Mouse (Mus musculus) neural tube, embryonic 13.5 days (tissue): ENCODE results near the gene Synrg. TPM values are rescaled to one million over a fixed set of nuclear protein-coding genes. Genes with fewer than 3 reads are reported as not detected.

Source experiments
- ATAC-seq: fragments of 200-750 bp; cut with Nextera tagmentation; 2 replicates; pipeline ENCODE4 v1.8.0; 2017; ENCODE audit warnings: low read depth, mild to moderate bottlenecking, moderate TSS enrichment, moderate library complexity
- H3K27ac ChIP-seq: fragments of 300-500 bp; sonication (generic); replicated peaks from 2 replicates; pipeline ENCODE4 v1.5.1; 2015; ENCODE audit warnings: moderate library complexity, mild to moderate bottlenecking, inconsistent platforms
- H3K27me3 ChIP-seq: fragments of 300-500 bp; sonication (generic); 2 replicates; pipeline ENCODE4 v1.6.1; 2015; ENCODE audit warnings: mild to moderate bottlenecking, inconsistent platforms
- H3K36me3 ChIP-seq: fragments of 300-500 bp; sonication (generic); 2 replicates; pipeline ENCODE4 v1.6.1; 2015; ENCODE audit warnings: mild to moderate bottlenecking, inconsistent platforms
- H3K4me1 ChIP-seq: fragments of 300-500 bp; sonication (generic); replicated peaks from 2 replicates; pipeline ENCODE4 v1.6.1; 2015; ENCODE audit warnings: inconsistent platforms
- H3K4me2 ChIP-seq: fragments of 300-500 bp; sonication (generic); 2 replicates; pipeline ENCODE4 v1.6.1; 2015; ENCODE audit warnings: inconsistent platforms, mild to moderate bottlenecking, moderate library complexity
- H3K4me3 ChIP-seq: fragments of 300-500 bp; sonication (generic); 2 replicates; pipeline ENCODE4 v1.5.1; 2015; ENCODE audit warnings: mild to moderate bottlenecking, inconsistent platforms
- H3K9ac ChIP-seq: fragments of 300-500 bp; sonication (generic); 2 replicates; pipeline ENCODE4 v1.6.1; 2015; ENCODE audit warnings: moderate library complexity, mild to moderate bottlenecking, inconsistent platforms
- H3K9me3 ChIP-seq: fragments of 300-500 bp; sonication (generic); 2 replicates; pipeline ENCODE4 v1.6.1; 2016; ENCODE audit warnings: inconsistent platforms
- WGBS: fragments of 180-500 bp; shearing (Covaris S2); methylation state at CpG from one replicate; pipeline ENCODE4 v1.1.7; 2015; 5-methylcytosine and 5-hydroxymethylcytosine counted together
- polyA plus RNA-seq: library from polyadenylated mRNA; unstranded; fragments of >200 nt; fragmentation: Nextera tagmentation; extraction: Ambion mirVana; gene quantifications from 2 replicates; pipeline ENCODE4 v1.2.1, GENCODE M21; 2015

Synrg gene
- 23.2 and 25.4 TPM in 2 replicates for polyA plus RNA-seq

DNA sequence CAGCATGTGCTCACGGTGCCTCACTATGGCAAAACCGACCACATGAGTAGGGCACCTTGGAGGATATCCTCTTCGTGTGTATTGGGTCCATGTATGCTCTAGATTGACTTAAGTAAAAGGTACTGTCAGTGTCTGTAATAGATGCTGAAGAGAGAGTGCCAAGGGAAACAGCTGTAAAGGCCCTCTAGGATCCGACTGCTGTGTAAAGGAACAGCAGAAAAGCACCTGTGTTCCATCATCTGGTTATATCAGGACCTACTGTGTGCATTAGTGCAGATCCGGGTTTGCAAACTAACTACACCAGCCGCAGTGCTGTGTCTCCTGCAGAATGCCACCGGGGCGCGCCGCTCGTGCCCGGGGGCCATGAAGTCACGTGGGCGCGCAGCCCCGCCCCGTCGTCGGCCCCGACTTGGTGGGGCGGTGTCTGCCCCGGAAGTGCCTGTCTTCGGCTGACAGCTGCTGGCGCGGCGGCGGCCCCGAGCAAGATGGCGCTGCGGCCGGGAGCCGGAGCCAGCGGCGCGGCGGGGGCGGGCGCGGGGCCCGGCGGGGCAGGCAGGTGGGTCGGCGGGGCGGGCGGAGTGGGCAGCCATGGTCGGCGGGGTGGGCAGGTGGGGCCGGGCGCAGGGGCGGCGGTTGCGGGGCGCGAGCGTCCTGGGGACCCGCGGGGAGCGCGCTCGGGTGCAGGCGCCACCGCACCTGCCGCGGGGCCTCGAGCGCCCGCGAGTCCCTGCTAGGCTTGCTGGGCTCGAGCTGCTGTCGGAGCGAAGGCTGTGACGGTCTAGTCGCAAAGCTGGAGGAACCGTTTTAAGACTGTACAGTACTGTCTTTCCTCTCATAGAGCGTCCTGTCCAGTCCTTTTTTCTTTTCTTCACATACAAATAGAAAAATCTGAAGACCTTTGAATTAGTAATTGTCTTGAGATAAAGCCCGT lies at the start of gene Synrg:
TSS of gene Synrg (plus strand) at position 438 of the 931 bp plus-strand sequence.
- H3K36me3 ChIP-seq: peaks cover 45% of the 10 kb centered on the region
- peak within 1 kb of the TSS; percentile 96 for H3K27ac ChIP-seq
- peak within 1 kb of the TSS; percentile 84 for H3K9ac ChIP-seq
- peak within 1 kb of the TSS; percentile 64 for H3K4me2 ChIP-seq
- peak; percentile 97 for ATAC-seq
- peak within 1 kb of the TSS; percentile 72 for H3K4me3 ChIP-seq
- peaks cover 29% of the 10 kb centered on the region for H3K4me1 ChIP-seq
- WGBS: 2% methylated on average over 75 of the region's 76 CpGs
- H3K27me3 ChIP-seq: no peaks in the 10 kb centered on the region
- H3K9me3 ChIP-seq: no peaks in the 10 kb centered on the region

DNA sequence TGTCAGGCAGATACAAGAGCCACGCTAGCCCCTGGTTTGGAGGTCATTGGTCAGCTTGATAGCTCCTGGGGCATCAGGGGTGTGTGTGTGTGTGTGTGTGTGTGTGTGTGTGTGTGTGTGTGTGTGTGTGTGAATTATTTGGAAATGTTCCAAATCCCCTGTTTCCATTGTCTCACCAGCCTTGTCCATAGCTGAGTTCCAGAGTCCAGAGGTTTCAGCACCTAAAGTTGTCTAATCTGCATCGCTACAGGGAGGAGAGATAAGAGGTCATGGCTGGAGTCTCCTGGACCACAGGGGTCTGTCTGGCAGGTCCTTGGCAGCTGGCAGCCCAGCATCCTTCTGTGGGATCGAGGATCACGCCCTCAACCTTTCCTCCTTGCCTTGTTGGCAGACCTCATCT lies 49.7 kb upstream of the Synrg start:
- Histone ChIP-seq H3K36me3 (no peaks in the 10 kb centered on the region), H3K4me3 (no peak overlapping the region), H3K4me1 (no peaks in the 10 kb centered on the region), H3K9ac (no peak overlapping the region), H3K27ac (no peak overlapping the region), H3K27me3 (no peaks in the 10 kb centered on the region), H3K4me2 (no peak overlapping the region), H3K9me3 (no peaks in the 10 kb centered on the region)
- WGBS: 77% methylated on average over 4 of the region's 4 CpGs
- no peak for ATAC-seq

DNA sequence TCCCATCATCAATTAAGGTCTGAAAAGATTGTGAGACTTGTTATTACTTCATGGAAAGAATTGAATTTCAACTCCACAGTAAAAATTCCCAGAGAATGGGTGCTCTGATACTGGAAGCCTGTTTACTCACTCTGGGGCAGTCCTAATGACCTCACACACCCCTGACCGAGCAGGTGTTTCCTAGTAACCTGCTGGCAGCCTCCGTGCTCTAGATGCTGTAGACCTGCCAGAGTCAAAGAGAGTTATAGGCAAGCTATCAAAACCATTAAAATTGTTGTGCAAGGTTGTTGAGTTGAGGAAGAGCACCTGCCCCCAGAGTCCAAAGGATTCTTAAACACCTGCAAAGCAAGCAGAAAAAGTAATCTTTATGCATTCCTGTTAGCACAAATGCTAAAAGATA lies 41.6 kb upstream of the Synrg start:
- H3K36me3 ChIP-seq: no peaks in the 10 kb centered on the region
- no peak overlapping the region for H3K27ac ChIP-seq
- no peak overlapping the region for H3K9ac ChIP-seq
- H3K4me2 ChIP-seq: no peak overlapping the region
- ATAC-seq: no peak
- WGBS: 68% methylated on average over 2 of the region's 2 CpGs
- H3K4me1 ChIP-seq: no peaks in the 10 kb centered on the region
- H3K4me3 ChIP-seq: no peak overlapping the region
- H3K27me3 ChIP-seq: no peaks in the 10 kb centered on the region
- no peaks in the 10 kb centered on the region for H3K9me3 ChIP-seq

DNA sequence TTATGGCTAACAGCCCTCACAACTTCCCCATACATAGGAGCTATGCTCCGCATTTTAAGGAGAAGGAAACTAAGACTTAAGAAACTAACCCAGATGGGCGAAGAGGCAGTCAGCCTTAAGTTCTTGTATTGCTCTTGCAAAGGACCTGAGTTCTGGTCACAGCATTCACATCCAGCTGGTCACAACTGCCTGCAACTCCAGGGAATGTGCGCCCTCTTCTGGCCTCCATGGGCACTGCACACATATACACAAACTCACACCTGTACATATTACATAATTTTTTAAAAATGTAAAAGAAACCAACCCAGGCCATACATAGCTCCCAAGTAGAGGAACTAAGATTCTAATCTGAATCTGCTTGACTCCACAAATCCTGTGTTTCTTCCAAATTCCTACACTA lies 37.1 kb upstream of the Synrg start:
- Histone ChIP-seq H3K9ac (no peak overlapping the region), H3K27me3 (no peaks in the 10 kb centered on the region), H3K9me3 (no peaks in the 10 kb centered on the region), H3K36me3 (no peaks in the 10 kb centered on the region), H3K27ac (no peak overlapping the region), H3K4me2 (no peak overlapping the region), H3K4me1 (no peaks in the 10 kb centered on the region), H3K4me3 (no peak overlapping the region)
- ATAC-seq: no peak
- 58% methylated on average over 3 of the region's 3 CpGs for WGBS

DNA sequence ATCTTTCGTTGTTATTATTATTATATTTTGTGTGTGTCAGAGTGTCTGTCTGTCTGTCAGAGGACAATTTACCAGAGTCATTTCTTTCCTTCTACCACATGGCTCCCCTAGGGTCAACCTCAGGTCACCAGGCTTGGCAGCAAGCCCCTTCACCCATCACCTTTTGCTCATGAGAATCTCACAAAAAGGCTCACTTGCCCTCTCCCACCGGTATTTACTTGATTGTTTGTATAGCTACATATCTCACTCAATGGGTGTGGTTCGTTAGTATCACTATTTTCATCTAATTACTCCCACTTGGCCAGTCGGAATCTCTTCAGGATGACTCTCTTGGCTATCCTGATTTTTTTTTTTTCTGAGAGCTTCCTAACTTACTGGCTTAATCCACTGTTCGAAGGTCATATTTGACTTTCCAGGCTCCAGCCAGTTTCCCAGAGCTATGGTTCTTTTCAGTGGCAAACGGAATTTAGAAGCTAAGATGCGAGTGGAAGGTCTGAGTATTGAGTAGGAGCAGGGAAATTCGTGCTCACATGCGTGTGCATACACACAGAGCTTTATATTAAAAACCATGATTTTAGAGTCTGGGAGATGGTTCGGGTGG lies 31.6 kb upstream of the Synrg start:
- 87% methylated on average over 10 of the region's 10 CpGs for WGBS
- Histone ChIP-seq H3K4me2 (no peak overlapping the region), H3K9me3 (no peaks in the 10 kb centered on the region), H3K27ac (no peak overlapping the region), H3K4me3 (no peak overlapping the region), H3K4me1 (no peaks in the 10 kb centered on the region), H3K36me3 (no peaks in the 10 kb centered on the region), H3K9ac (no peak overlapping the region), H3K27me3 (no peaks in the 10 kb centered on the region)
- no peak for ATAC-seq

DNA sequence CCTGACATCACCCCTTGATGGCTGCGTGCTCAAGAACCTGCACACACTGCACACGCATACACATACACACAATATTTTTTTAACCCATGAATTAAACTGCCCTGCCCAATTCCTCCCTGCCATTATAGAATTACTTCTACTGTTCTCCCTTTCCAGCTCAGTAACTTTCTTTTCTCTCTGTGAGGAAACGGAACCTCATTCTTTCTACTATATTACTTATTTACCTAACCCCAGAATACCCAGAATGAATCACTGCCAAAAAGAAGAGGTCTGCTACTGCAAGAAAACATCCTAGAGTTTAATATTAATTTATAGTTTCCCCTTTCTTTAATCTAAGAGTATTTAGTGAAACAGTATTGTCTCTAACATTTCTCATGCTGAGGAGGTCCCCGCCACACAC lies 30.9 kb upstream of the Synrg start:
- Histone ChIP-seq H3K36me3 (no peaks in the 10 kb centered on the region), H3K27ac (no peak overlapping the region), H3K9ac (no peak overlapping the region), H3K4me2 (no peak overlapping the region), H3K4me3 (no peak overlapping the region), H3K27me3 (no peaks in the 10 kb centered on the region), H3K9me3 (no peaks in the 10 kb centered on the region), H3K4me1 (no peaks in the 10 kb centered on the region)
- no peak for ATAC-seq
- WGBS: 88% methylated on average over 4 of the region's 4 CpGs

DNA sequence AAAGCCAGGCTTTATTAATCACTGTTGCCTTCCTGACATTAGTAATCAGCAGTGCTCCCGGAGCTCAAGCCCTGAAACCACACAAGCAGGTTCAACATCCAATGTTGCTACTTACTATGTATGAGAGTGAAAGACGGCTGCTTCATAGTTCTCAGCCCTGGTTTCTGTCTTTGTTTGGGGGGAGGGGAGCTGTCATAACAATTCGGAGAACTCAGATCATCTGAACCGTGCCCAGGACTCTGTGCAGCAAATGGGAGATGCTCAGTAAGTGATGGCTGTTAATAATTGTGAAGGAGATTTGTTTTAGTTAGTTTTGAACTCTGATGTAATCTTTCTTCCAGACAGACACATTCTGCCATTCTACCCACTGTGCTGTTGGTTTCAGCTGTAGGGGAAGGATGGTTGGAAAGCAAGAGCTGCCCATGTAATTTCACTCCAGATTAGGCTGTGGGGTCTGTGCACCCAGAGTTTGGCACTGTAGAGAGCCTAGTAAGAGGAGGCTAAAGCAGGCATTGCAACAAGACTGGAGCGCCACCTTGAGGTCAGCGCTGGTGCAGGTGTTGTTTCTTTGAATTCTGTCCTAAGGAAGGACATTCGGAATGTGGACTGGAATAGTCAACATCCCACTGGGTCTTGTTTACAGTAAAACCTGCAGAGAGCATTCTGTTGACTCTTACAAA lies 28.1 kb upstream of the Synrg start:
- H3K27me3 ChIP-seq: peaks cover 7% of the 10 kb centered on the region
- no peak overlapping the region for H3K27ac ChIP-seq
- 0 out of 2 replicates have a peak, but pooled peaks have one; percentile 36 for ATAC-seq
- no peaks in the 10 kb centered on the region for H3K36me3 ChIP-seq
- no peaks in the 10 kb centered on the region for H3K4me1 ChIP-seq
- no peak overlapping the region for H3K9ac ChIP-seq
- WGBS: 28% methylated on average over 7 of the region's 7 CpGs
- H3K9me3 ChIP-seq: no peaks in the 10 kb centered on the region
- H3K4me3 ChIP-seq: no peak overlapping the region
- no peak overlapping the region for H3K4me2 ChIP-seq

DNA sequence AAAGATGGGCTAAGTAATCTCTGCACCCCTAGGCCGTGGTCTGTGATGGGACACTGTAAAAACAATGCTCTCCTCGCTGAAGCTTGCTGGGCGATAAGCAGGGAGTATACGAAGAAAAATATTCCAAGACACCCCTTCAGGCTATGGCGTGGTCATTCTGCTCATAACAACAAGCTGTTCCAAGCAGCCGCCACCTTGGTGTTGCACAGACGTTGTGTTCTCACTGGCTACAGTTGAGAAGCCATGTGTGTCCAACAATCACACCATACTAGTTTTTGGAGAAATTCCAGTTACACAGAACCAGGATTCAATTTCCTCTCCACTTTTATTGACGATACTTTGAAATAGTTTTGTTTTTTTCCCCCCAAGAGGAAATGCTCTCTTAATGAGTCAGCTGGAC lies 25.7 kb upstream of the Synrg start:
- H3K4me3 ChIP-seq: no peak overlapping the region
- no peak for ATAC-seq
- no peak overlapping the region for H3K9ac ChIP-seq
- H3K27me3 ChIP-seq: peaks cover 7% of the 10 kb centered on the region
- 0 out of 2 replicates have a peak, but pooled peaks cover under 1% of the 10 kb centered on the region for H3K36me3 ChIP-seq
- H3K4me2 ChIP-seq: no peak overlapping the region
- H3K27ac ChIP-seq: no peak overlapping the region
- no peaks in the 10 kb centered on the region for H3K9me3 ChIP-seq
- H3K4me1 ChIP-seq: peaks cover 16% of the 10 kb centered on the region
- WGBS: 86% methylated on average over 8 of the region's 8 CpGs

DNA sequence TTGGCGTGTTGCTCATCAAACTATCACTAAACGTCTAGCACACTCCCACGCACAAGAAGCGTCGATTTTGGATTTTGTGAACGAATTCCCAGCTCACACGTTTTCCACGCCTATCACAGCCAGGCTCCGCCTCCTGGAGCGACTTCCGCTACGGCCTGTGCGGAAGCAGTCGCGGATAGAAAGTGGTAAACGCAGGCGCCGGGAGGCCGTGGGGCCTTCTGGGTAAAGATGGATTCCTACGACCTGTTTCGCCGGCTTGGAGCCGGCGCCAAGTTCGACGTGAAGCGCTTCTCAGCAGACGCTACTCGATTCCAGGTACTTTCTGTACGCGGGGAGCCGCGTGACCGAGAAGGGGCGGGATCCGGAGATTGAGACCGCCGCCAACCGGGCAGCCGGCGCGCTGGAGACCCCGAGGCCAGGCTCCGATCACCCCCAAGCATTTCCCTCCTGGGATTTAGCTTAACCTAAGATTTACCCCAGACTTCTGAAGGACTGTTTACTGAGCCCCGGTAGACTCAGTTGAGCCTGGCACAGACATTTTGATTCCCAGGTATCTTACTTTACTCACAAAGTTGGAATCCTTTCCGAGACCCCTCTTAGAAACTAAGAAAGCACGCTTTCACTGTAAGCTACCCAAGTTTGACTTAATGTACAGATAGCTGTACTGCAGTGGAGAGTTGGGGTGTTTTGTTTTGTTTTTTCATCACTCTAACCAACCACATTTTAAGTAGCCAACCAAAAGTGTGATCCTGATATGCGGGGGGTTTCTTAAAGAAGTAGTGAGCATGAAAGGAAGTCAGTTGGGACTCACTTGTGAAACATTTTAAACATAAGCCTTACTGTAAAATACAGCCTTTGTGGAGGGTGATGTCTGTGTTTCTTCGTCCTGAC lies 22.0 kb upstream of the Synrg start, which contains the start of gene Ddx52:
TSS of gene Ddx52 (plus strand) at position 113 of the 891 bp plus-strand sequence.
- peak within 1 kb of the TSS; percentile 65 for H3K27ac ChIP-seq
- H3K9ac ChIP-seq: peak within 1 kb of the TSS; percentile 85
- peak within 1 kb of the TSS; percentile 81 for H3K4me3 ChIP-seq
- 2% methylated on average over 49 of the region's 49 CpGs for WGBS
- peak; percentile 96 for ATAC-seq
- H3K4me2 ChIP-seq: peak within 1 kb of the TSS; percentile 80
- H3K36me3 ChIP-seq: peaks cover 37% of the 10 kb centered on the region
- H3K27me3 ChIP-seq: peaks cover 7% of the 10 kb centered on the region
- no peaks in the 10 kb centered on the region for H3K9me3 ChIP-seq
- H3K4me1 ChIP-seq: peaks cover 16% of the 10 kb centered on the region

DNA sequence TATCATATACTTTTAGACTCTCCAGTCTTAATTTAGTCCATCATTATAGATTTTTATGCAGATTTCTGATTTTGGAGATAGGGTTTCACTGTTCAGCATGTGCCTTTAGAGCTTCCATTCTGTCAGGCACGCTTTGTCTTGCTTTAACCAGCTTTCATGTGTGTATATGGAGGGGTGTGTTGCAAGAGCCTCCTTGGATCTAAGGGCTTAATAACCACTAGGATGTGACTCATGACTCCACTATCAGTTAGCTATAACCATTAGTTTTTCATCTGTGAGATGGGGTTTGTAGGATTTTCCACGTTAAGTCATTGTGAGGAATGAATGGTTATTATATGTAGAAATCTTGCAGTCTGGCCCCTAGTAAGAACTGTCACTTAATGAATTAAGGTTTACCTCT lies 7.4 kb upstream of the Synrg start:
- WGBS: 92% methylated on average over 2 of the region's 2 CpGs
- H3K9me3 ChIP-seq: no peaks in the 10 kb centered on the region
- H3K36me3 ChIP-seq: peaks cover 96% of the 10 kb centered on the region
- ATAC-seq: no peak
- H3K27ac ChIP-seq: no peak overlapping the region
- H3K4me2 ChIP-seq: no peak overlapping the region
- no peak overlapping the region for H3K9ac ChIP-seq
- no peaks in the 10 kb centered on the region for H3K4me1 ChIP-seq
- no peaks in the 10 kb centered on the region for H3K27me3 ChIP-seq
- H3K4me3 ChIP-seq: no peak overlapping the region

DNA sequence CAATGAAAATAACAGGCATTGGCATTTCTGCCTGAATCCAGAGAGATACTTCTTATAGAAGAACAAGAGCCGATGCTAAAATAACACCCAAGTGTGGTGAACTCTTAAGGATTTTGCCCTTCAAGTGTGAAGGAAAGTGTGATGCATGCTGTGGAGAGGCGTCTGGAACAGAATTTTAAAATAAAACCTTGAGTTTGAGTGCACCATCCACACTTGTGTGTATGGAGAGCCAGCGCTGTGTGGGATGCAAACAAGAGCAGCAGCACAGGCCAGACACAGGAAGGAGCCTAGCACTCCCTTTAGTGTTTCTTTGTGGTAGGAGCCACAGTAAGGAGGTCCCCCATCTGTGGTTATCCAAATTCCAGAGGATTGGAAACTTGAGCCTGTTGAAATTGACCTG lies 2.2 kb upstream of the Synrg start:
- no peak overlapping the region for H3K27ac ChIP-seq
- H3K9me3 ChIP-seq: no peaks in the 10 kb centered on the region
- H3K4me3 ChIP-seq: no peak overlapping the region
- H3K4me1 ChIP-seq: peaks cover 22% of the 10 kb centered on the region
- H3K36me3 ChIP-seq: peaks cover 56% of the 10 kb centered on the region
- no peaks in the 10 kb centered on the region for H3K27me3 ChIP-seq
- no peak overlapping the region for H3K9ac ChIP-seq
- WGBS: 93% methylated on average over 3 of the region's 3 CpGs
- H3K4me2 ChIP-seq: no peak overlapping the region
- ATAC-seq: no peak
